Mouse (Mus musculus): ENCODE measurements around the gene Mtor.
A peak's percentile ranks its signal among the peaks of the same experiment; 100 is the strongest.

DNA sequence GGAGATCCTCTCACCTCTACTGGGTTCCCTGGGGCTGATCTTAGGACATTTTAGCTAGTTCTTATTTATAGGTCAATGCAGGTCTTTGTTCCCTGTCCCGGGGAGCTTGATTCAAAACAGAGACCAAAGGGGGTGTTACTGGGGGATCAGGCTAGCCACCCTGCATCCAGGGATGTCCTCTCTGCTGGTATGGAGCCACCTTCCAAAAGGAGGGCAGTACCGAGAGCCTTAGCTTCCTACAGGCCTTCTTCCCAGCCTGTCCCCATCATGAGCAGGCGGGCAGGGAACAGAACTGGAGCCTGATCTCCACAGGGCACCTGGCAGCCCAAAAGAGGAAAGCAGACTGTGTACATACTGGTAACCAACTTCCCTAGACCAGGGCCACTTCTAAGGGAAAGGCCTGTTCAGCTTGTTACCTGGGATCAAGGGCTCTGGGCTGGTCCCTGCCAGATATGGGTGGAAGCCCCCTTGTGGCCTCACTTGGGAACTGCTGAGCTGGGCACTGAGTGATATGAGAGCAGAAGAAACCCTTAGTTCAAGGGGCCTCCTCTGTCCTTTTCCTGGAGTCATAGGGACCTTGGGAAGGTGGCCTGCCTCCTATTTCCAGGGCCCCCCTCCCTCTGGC, 156.2 kb downstream of the Mtor start:
- TF ChIP-seq CTCF (IDR thresholded peaks at IDR 0.05; ENCODE audit: borderline replicate concordance, extremely low read depth, insufficient read depth, insufficient read length) (peak; percentile 78), POLR2A (IDR thresholded peaks at IDR 0.05; ENCODE audit: borderline replicate concordance, extremely low read depth, insufficient read depth, insufficient read length, poor library complexity, severe bottlenecking) (no peak)

Data from brain, embryonic 14.5 days (tissue).